Mouse (Mus musculus): ENCODE data around the gene Sf3b1. TPM values are rescaled to one million over a fixed set of nuclear protein-coding genes. Genes with fewer than 3 reads are reported as not detected.
"Not testable (repeated sequence)": the region's sequence is repeated elsewhere in the genome, so short reads cannot be mapped to it uniquely, and the experiment has no call there.

Gene Sf3b1
- polyA plus RNA-seq, 1 experiment from 2014 or later: 304 TPM

GRCm38 (mm10) chr1:55008313-55008712 lies 19.0 kb downstream of the Sf3b1 start:
- H3K27me3 ChIP-seq (ENCODE audit: control insufficient read depth, insufficient read depth, low read length); ATAC-seq (ENCODE audit: low FRiP score); H3K27ac ChIP-seq; H3K4me3 ChIP-seq (replicated peaks; ENCODE audit: low read length); H3K9me3 ChIP-seq (ENCODE audit: control insufficient read depth, low read length); H3K4me1 ChIP-seq (replicated peaks; ENCODE audit: control insufficient read depth, insufficient read depth, low read length); H3K9ac ChIP-seq; H3K4me2 ChIP-seq (replicated peaks); DNase-seq (ENCODE audit: low spot score): not testable (repeated sequence)
- 97% methylated on average over 2 of the region's 2 CpGs for WGBS
- peaks cover 87% of the 10 kb centered on the region for H3K36me3 ChIP-seq (replicated peaks; ENCODE audit: control insufficient read depth, insufficient read depth)

DNA sequence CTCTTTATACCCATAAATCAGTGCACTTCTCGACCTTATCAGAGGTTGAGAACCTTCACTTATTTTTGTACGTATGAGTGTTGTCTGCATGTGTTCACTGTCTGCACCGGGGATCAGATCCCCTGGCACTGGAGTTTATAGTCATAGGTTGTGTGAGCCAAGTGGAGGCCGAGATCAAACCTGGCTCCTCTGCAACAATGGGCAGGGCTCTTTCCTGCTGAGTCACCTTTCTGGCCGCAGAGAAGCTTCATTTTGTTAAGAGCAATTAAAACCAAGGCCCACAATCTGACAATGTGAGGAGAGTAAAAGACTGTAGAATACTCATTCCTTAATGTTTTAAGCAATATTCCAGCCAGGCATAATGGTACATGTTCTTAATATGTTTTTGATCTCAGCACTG lies 33.7 kb downstream of the Sf3b1 start:
- Histone ChIP-seq H3K9ac (no peak overlapping the region), H3K9me3 (ENCODE audit: control insufficient read depth, low read length) (no peaks in the 10 kb centered on the region), H3K36me3 (replicated peaks; ENCODE audit: control insufficient read depth, insufficient read depth) (peaks cover 89% of the 10 kb centered on the region), H3K4me3 (replicated peaks; ENCODE audit: low read length) (no peak overlapping the region), H3K27me3 (ENCODE audit: control insufficient read depth, insufficient read depth, low read length) (no peaks in the 10 kb centered on the region), H3K4me1 (replicated peaks; ENCODE audit: control insufficient read depth, insufficient read depth, low read length) (no peaks in the 10 kb centered on the region), H3K4me2 (replicated peaks) (no peak overlapping the region), H3K27ac (no peak overlapping the region)
- no peak for ATAC-seq (ENCODE audit: low FRiP score)
- no peak for DNase-seq (ENCODE audit: low spot score)
- 98% methylated on average over 5 of the region's 5 CpGs for WGBS

DNA sequence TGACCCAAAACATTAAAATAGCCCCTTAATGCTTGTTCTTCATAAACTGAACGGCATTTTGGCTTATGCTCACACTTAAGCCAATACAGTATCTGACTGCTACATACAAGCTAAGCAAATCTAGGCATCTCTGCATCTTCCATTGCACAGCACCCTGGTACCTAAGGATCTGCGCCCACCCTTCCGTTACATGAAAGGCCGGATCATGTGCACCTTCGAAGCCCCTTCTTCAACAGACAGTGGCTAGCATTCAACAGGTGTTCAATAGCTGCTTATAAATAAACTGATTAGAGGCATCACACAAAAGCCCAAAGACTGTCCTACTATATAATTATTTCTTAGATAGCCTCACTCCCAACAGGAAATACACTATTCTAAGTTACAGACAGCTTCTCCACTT lies 41.0 kb downstream of the Sf3b1 start:
- DNase-seq (ENCODE audit: low spot score) (no peak), ATAC-seq (ENCODE audit: low FRiP score) (no peak)
- no peaks in the 10 kb centered on the region for H3K27me3 ChIP-seq (ENCODE audit: control insufficient read depth, insufficient read depth, low read length)
- H3K36me3 ChIP-seq (replicated peaks; ENCODE audit: control insufficient read depth, insufficient read depth): peaks cover 69% of the 10 kb centered on the region
- H3K4me1 ChIP-seq (replicated peaks; ENCODE audit: control insufficient read depth, insufficient read depth, low read length): no peaks in the 10 kb centered on the region
- H3K27ac ChIP-seq: no peak overlapping the region
- no peak overlapping the region for H3K9ac ChIP-seq
- H3K9me3 ChIP-seq (ENCODE audit: control insufficient read depth, low read length): no peaks in the 10 kb centered on the region
- no peak overlapping the region for H3K4me3 ChIP-seq (replicated peaks; ENCODE audit: low read length)
- WGBS: 96% methylated on average over 5 of the region's 5 CpGs
- no peak overlapping the region for H3K4me2 ChIP-seq (replicated peaks)

DNA sequence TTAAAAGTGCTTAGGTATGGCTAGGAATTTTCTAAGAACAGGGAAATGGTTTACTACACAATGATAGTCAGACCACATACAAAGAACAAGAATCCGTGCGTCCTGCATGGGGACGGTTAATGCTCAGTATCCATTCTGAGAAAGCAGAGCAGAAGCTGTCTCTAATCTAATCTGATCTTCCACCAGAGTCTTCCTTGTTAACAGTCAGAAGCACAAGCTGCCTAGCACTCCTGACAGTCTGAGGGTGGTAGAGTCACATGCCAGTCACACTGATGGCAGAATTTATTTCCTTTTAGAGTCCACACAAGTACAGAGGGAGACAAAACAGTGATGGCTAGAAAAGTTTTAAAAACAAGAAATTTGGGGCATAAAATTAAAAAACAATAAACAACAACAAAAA lies 41.5 kb downstream of the Sf3b1 start:
- peaks cover 65% of the 10 kb centered on the region for H3K36me3 ChIP-seq (replicated peaks; ENCODE audit: control insufficient read depth, insufficient read depth)
- ATAC-seq (ENCODE audit: low FRiP score) (no peak), DNase-seq (ENCODE audit: low spot score) (no peak)
- no peak overlapping the region for H3K4me3 ChIP-seq (replicated peaks; ENCODE audit: low read length)
- H3K4me2 ChIP-seq (replicated peaks): no peak overlapping the region
- no peaks in the 10 kb centered on the region for H3K27me3 ChIP-seq (ENCODE audit: control insufficient read depth, insufficient read depth, low read length)
- H3K9me3 ChIP-seq (ENCODE audit: control insufficient read depth, low read length): no peaks in the 10 kb centered on the region
- no peak overlapping the region for H3K9ac ChIP-seq
- H3K27ac ChIP-seq: no peak overlapping the region
- 97% methylated on average over 3 of the region's 3 CpGs for WGBS
- no peaks in the 10 kb centered on the region for H3K4me1 ChIP-seq (replicated peaks; ENCODE audit: control insufficient read depth, insufficient read depth, low read length)

DNA sequence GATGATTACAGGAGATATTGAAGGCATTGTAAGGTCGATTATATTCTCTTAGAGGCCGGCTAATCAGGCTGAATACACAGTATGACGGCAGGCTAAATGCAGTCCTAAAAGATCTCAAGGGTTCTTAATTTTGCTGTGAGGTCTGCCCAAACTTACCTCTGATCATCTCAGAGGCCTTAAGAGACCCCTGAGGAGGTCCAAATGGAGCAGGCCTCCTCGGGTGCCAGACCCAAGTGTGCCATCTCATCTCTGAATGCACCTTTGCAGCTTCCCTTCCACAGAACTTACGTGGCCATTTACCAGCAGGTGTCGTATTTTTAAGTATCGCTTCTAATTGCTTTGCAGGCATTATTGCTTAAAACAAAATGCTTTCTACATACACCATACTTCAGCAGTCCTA lies 43.1 kb downstream of the Sf3b1 start:
- DNase-seq (ENCODE audit: low spot score) (no peak), ATAC-seq (ENCODE audit: low FRiP score) (no peak)
- H3K4me3 ChIP-seq (replicated peaks; ENCODE audit: low read length): no peak overlapping the region
- no peaks in the 10 kb centered on the region for H3K27me3 ChIP-seq (ENCODE audit: control insufficient read depth, insufficient read depth, low read length)
- H3K4me1 ChIP-seq (replicated peaks; ENCODE audit: control insufficient read depth, insufficient read depth, low read length): no peaks in the 10 kb centered on the region
- no peaks in the 10 kb centered on the region for H3K9me3 ChIP-seq (ENCODE audit: control insufficient read depth, low read length)
- H3K27ac ChIP-seq: no peak overlapping the region
- H3K9ac ChIP-seq: no peak overlapping the region
- peaks cover 50% of the 10 kb centered on the region for H3K36me3 ChIP-seq (replicated peaks; ENCODE audit: control insufficient read depth, insufficient read depth)
- H3K4me2 ChIP-seq (replicated peaks): no peak overlapping the region
- 91% methylated on average over 7 of the region's 7 CpGs for WGBS

DNA sequence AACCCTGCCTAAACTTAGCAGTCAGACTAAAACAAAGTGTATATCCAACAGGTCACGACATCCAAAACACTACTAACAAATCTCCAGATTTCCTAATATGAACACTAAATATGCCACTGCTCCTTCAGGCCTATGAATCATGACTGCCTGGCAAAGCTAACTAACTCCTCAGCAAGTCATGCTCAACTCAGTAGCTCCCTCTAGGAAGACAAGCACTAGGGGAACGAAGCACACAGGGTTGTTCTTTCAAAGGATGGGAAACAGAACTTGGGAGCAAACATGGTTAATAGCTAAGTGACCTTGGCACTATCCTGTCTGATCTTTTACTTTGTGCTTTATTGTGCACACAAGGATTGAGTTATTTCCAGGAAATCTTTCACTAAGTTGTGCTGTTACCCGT lies 43.9 kb downstream of the Sf3b1 start:
- WGBS: 71% methylated on average over 3 of the region's 3 CpGs
- DNase-seq (ENCODE audit: low spot score): peak; percentile 32

GRCm38 (mm10) chr1:54982636-54983035 lies 44.6 kb downstream of the Sf3b1 start:
- H3K4me2 ChIP-seq (replicated peaks): no peak overlapping the region
- 94% methylated on average over 3 of the region's 3 CpGs for WGBS
- peaks cover 42% of the 10 kb centered on the region for H3K36me3 ChIP-seq (replicated peaks; ENCODE audit: control insufficient read depth, insufficient read depth)
- no peak overlapping the region for H3K9ac ChIP-seq
- ATAC-seq (ENCODE audit: low FRiP score) (no peak), DNase-seq (ENCODE audit: low spot score) (no peak)
- no peaks in the 10 kb centered on the region for H3K27me3 ChIP-seq (ENCODE audit: control insufficient read depth, insufficient read depth, low read length)
- H3K27ac ChIP-seq: no peak overlapping the region
- no peak overlapping the region for H3K4me3 ChIP-seq (replicated peaks; ENCODE audit: low read length)
- no peaks in the 10 kb centered on the region for H3K9me3 ChIP-seq (ENCODE audit: control insufficient read depth, low read length)
- no peaks in the 10 kb centered on the region for H3K4me1 ChIP-seq (replicated peaks; ENCODE audit: control insufficient read depth, insufficient read depth, low read length)

More for the DNA sequence above, 43.9 kb downstream of the Sf3b1 start:
- H3K4me3 ChIP-seq (replicated peaks; ENCODE audit: low read length): no peak overlapping the region
- no peak for ATAC-seq (ENCODE audit: low FRiP score)
- H3K9me3 ChIP-seq (ENCODE audit: control insufficient read depth, low read length): no peaks in the 10 kb centered on the region
- H3K4me2 ChIP-seq (replicated peaks): no peak overlapping the region
- H3K27me3 ChIP-seq (ENCODE audit: control insufficient read depth, insufficient read depth, low read length): no peaks in the 10 kb centered on the region
- peaks cover 46% of the 10 kb centered on the region for H3K36me3 ChIP-seq (replicated peaks; ENCODE audit: control insufficient read depth, insufficient read depth)
- H3K27ac ChIP-seq: no peak overlapping the region
- no peaks in the 10 kb centered on the region for H3K4me1 ChIP-seq (replicated peaks; ENCODE audit: control insufficient read depth, insufficient read depth, low read length)
- H3K9ac ChIP-seq: no peak overlapping the region

DNA sequence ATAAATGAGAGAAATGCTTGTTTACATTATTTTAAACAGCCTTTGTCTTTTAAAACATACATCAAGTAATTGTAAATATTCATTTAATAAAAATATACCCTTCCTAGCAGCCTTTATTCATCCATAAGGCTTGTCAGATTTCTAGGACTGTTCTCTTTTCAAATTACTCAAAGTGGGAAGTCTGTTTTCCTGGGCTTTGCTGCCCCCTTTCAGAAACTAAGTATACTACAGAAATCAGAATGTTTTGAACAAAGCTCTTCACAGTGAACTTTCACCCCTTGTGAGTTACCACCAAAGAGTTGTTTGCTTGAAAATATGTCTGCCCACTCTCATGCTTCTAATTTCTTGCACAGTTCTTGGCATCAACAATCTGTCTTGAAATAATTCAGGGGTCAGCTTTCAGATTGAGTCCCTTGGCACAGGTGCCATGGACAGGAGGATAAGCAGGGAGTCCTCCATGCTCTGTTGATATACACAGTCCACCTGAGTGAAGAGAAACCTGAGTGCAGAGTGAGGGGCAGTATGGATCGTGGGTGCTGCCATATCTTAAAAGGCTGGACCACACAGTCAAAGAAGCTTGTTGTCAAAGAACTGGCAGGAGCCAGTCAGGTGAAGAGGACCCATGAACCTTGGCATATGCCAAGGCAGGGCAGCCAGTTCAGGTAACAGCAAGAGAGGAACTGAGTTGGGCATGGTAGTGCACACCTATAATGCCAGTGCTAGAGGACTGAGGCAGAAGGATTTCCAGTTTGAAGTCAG lies 47.9 kb downstream of the Sf3b1 start:
- no peak overlapping the region for H3K4me2 ChIP-seq (replicated peaks)
- ATAC-seq (ENCODE audit: low FRiP score): peak; percentile 65; the same call in 1 of the 2 replicates

DNA sequence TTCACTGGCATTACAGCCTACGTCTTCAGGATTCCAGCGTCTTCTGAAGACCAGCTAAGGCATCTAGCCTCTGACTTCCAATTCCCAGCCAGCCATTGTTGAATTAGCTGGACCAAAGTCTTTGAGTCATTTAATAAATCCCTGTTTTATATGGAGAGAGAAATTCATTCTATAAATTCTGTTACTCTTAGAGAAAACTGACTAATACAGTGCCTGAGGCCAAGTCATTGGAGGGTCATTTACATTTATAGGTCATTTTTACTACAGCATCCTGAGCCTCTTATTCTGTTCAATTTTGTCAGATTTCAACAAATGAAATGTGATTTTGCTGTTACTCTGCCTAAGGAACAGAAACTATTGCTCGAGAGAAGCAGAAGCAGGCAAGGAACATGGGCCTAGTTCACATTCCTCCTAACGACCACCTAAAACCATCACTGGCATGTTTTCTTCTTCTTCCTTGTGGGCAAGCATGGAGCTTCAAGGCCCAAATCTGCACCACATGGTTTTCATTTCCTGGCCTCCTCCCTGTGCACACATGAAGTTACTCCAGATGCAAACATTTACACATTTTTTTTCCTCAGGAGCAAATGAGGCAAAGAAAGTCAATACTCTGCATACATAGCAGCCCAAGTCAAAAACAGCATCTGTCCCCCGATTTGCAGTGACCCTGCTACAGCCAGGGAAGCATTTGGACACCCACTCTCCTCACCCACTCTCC lies 55.4 kb downstream of the Sf3b1 start:
- no peaks in the 10 kb centered on the region for H3K9me3 ChIP-seq (ENCODE audit: control insufficient read depth, low read length)
- H3K27ac ChIP-seq: no peak overlapping the region
- H3K4me3 ChIP-seq (replicated peaks; ENCODE audit: low read length): no peak overlapping the region
- no peak for DNase-seq (ENCODE audit: low spot score)
- no peak for ATAC-seq (ENCODE audit: low FRiP score)
- no peak overlapping the region for H3K4me2 ChIP-seq (replicated peaks)
- H3K36me3 ChIP-seq (replicated peaks; ENCODE audit: control insufficient read depth, insufficient read depth): no peaks in the 10 kb centered on the region
- H3K9ac ChIP-seq: no peak overlapping the region
- 88% methylated on average over 5 of the region's 5 CpGs for WGBS
- H3K4me1 ChIP-seq (replicated peaks; ENCODE audit: control insufficient read depth, insufficient read depth, low read length): no peaks in the 10 kb centered on the region
- H3K27me3 ChIP-seq (ENCODE audit: control insufficient read depth, insufficient read depth, low read length): no peaks in the 10 kb centered on the region

More for the DNA sequence above, 47.9 kb downstream of the Sf3b1 start:
- Histone ChIP-seq H3K4me1 (replicated peaks; ENCODE audit: control insufficient read depth, insufficient read depth, low read length) (no peaks in the 10 kb centered on the region), H3K9me3 (ENCODE audit: control insufficient read depth, low read length) (no peaks in the 10 kb centered on the region), H3K9ac (no peak overlapping the region), H3K4me3 (replicated peaks; ENCODE audit: low read length) (no peak overlapping the region), H3K36me3 (replicated peaks; ENCODE audit: control insufficient read depth, insufficient read depth) (peaks cover 11% of the 10 kb centered on the region), H3K27me3 (ENCODE audit: control insufficient read depth, insufficient read depth, low read length) (no peaks in the 10 kb centered on the region), H3K27ac (no peak overlapping the region)
- 78% methylated on average over 1 of the region's 1 CpGs for WGBS
- DNase-seq (ENCODE audit: low spot score): peak; percentile 72

Measured in hindbrain, embryonic 14.5 days (tissue).